Mouse (Mus musculus): ENCODE results near the gene Chrna1.

DNA sequence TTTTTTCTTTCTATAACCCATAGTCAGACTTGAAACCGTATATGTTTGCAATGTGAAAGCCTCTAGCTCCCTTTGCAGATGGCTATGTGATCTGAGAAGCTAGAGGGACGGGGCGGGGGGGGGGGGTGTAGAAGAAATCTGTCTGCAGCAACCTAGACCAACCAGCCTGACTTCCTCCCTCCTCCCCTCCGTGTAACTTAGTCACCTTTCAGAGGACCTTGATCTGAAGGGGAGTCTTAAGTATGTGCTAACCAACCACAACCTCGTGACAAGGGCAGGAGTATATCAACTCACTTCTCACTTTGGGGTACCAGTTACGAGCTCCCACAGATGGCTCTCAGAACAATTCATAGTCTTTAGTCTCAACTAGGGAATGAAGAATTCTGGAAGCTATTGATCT is 28.3 kb upstream of the Chrna1 start:
- TF ChIP-seq EP300 (IDR thresholded peaks at IDR 0.05; ENCODE audit: low read depth) (no peak), CTCF (IDR thresholded peaks at IDR 0.05; ENCODE audit: low read depth) (no peak)
